Mouse (Mus musculus) urinary bladder, postnatal 36 days (tissue): ENCODE data around the gene Stn1.

Experiments used
- DNase-seq, 2 experiments: peaks; one replicate each; pipeline ENCODE4 v3.0.0; 2022; ENCODE audit warnings: low spot score in 2 of 2, mixed read lengths in 1 of 2

The Stn1 gene

GRCm38 (mm10) chr19:47452682-47453081 lies 84.6 kb downstream of the Stn1 start:
- no peak for DNase-seq

DNA sequence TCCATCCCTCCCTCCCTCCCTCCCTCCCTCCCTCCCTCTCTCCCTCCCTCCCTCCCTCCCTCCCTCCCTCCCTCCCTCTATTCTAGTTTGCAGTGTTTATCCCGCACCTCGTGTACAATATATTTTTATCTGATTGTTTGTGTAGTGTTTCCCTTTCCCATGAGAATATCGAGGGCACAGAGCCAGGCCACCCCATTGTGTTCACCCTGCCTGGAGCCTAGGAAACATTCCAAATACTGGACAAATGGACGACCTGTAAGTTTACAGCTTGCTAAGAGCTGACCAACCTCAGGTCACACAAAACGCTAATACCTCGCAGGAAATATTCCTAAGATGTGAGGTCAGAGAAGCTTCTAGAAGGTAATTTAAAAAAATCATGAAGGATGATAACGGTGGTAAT lies 85.1 kb downstream of the Stn1 start:
- no peak for DNase-seq

GRCm38 (mm10) chr19:47451476-47452113 lies 85.7 kb downstream of the Stn1 start:
- no peak for DNase-seq
